Mouse (Mus musculus): ENCODE measurements at regions not wholly inside any gene's neighbourhood (a gene's known extent, or its start where the extent isn't known, plus 50 kb on each side); places are given as distances from the start of the nearest gene placed in this dataset.

GRCm38 (mm10) chr12:99641278-99641677 is 77.9 kb upstream of the Foxn3 start:
- no peak for TF ChIP-seq CTCF (IDR thresholded peaks at IDR 0.05; ENCODE audit: low read depth)
- no peak for TF ChIP-seq EP300 (IDR thresholded peaks at IDR 0.05; ENCODE audit: low read depth)

Measured in liver, postnatal 0 days (tissue).